Comparison of ENCODE assay signal across 27 mouse cellular contexts in the genomic region with DNA sequence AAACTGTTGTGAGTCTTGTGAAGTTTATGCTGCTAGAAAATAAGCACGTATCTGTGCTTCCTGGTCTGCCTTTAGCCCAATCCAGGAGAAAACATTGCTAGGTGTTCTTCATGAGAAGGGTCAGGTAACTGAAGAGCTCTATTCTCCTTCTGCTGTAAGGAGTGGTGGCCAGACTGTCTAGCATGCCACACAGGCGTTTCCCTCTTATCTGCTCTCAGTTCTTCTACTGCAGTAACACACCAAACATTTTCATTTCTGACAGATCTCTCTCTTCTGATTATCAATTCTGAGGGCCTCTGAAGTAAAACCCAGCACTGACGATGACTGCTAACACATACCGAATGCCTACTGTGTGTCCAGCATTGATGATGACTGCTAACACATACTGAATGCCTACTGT.
A peak's percentile ranks its signal among the peaks of the same experiment; 100 is the strongest.
DNase-seq lines count a peak whose midpoint lies in the region; ATAC-seq and TF ChIP-seq lines count a peak whose summit lies in the region.
"Had no signal": no experiment of that assay in that cellular context is flagged by ENCODE, and none has a peak within 500 bp of the region (broad histone marks: within the 10 kb centered on the region; RNA-seq: fewer than 3 reads in every experiment).

No protein-coding gene starts in this region.

- H3K27ac ChIP-seq in MEL (ENCODE audit: control insufficient read depth, low read depth, low read length): peak overlapping the region; percentile 75
- peak overlapping the region; percentile 52 for H3K27ac ChIP-seq in liver, embryonic 16.5 days (ENCODE audit: low read length)
- H3K27ac ChIP-seq: embryonic facial prominence, embryonic 13.5 days; intestine, embryonic 15.5 days; limb, embryonic 10.5 days; limb, embryonic 15.5 days; lung, embryonic 15.5 days had no signal

- TF ChIP-seq RAD21 in MEL (IDR thresholded peaks at IDR 0.05; ENCODE audit: low read depth, low read length): no peak

- H3K27me3 ChIP-seq in G1E (ENCODE audit: insufficient read depth, low read length): no peaks in the 10 kb centered on the region
- H3K27me3 ChIP-seq in MEL (ENCODE audit: control insufficient read depth in 1 of 2, insufficient read depth in 2 of 2, low read length in 2 of 2): no peaks in the 10 kb centered on the region
- H3K27me3 ChIP-seq in liver, embryonic 16.5 days (ENCODE audit: control insufficient read depth, insufficient read depth, low read depth, low read length): no peaks in the 10 kb centered on the region
- H3K27me3 ChIP-seq: embryonic facial prominence, embryonic 13.5 days; intestine, embryonic 15.5 days; limb, embryonic 15.5 days; lung, embryonic 15.5 days had no signal

- WGBS in liver, embryonic 16.5 days (ENCODE audit: insufficient replicate concordance): 40% methylated on average over 4 of the region's 4 CpGs

- intact Hi-C loops in gastrocnemius, postnatal 14 days (cut with DNase I; ENCODE audit: low total_unique reads): no loop called here
- intact Hi-C loops in heart, postnatal 36 days (cut with DNase I): no loop called here

- no peak for DNase-seq in G1E (ENCODE audit: low spot score)
- peak; percentile 42 for DNase-seq in MEL (ENCODE audit: low read depth, low spot score)
- no peak for DNase-seq in gastrocnemius, postnatal 14 days
- DNase-seq in heart, postnatal 36 days: no peak
- no peak for DNase-seq in heart, adult 8-10 months (ENCODE audit: low spot score)
- DNase-seq: adrenal gland, adult 8-10 months; B cell, adult 2 months; cerebellum, adult 11 months; cerebellum, postnatal 10 days; forebrain, postnatal 0 days; heart, postnatal 14 days; kidney, adult 8-10 months; kidney, postnatal 10 days; lung, postnatal 4 days; right cerebral cortex, adult 18-20 months; right cerebral cortex, postnatal 4 days; thymus, adult 2 months; thymus, postnatal 36 days had no signal

- no peak overlapping the region for H3K4me3 ChIP-seq in G1E (ENCODE audit: low read depth, low read length)
- peak overlapping the region; percentile 7 to 37; a peak in 2 of 4 replicates for H3K4me3 ChIP-seq in MEL (ENCODE audit: control insufficient read depth in 1 of 2, insufficient read depth in 1 of 2, low read depth in 2 of 2, low read length in 2 of 2)
- no peak overlapping the region for H3K4me3 ChIP-seq in liver, embryonic 16.5 days (ENCODE audit: low read depth, low read length)
- H3K4me3 ChIP-seq: embryonic facial prominence, embryonic 13.5 days; intestine, embryonic 15.5 days; limb, embryonic 10.5 days; limb, embryonic 15.5 days; lung, embryonic 15.5 days had no signal

- H3K36me3 ChIP-seq in G1E (replicated peaks) (peaks cover 5% of the 10 kb centered on the region), MEL (ENCODE audit: control insufficient read depth in 1 of 2, insufficient read depth in 2 of 2, low read length in 2 of 2) (peaks cover 0 to 31% of the 10 kb centered on the region in 2 experiments; a peak in 3 of 4 replicates)
- no peaks in the 10 kb centered on the region for H3K36me3 ChIP-seq in liver, embryonic 16.5 days (ENCODE audit: control insufficient read depth, insufficient read depth)
- H3K36me3 ChIP-seq: embryonic facial prominence, embryonic 13.5 days; intestine, embryonic 15.5 days; limb, embryonic 10.5 days; limb, embryonic 15.5 days; lung, embryonic 15.5 days had no signal

- peaks cover 25% of the 10 kb centered on the region for H3K4me1 ChIP-seq in G1E (ENCODE audit: insufficient read depth, low read depth, low read length)
- H3K4me1 ChIP-seq in MEL (ENCODE audit: control insufficient read depth in 1 of 2, insufficient read depth in 2 of 2, low read length in 2 of 2): peaks cover 18 to 33% of the 10 kb centered on the region in 2 experiments
- peaks cover 5% of the 10 kb centered on the region for H3K4me1 ChIP-seq in liver, embryonic 16.5 days (ENCODE audit: control insufficient read depth, low read depth, low read length)
- H3K4me1 ChIP-seq: embryonic facial prominence, embryonic 13.5 days; intestine, embryonic 15.5 days; limb, embryonic 10.5 days; limb, embryonic 15.5 days; lung, embryonic 15.5 days had no signal

- no peaks in the 10 kb centered on the region for H3K79me2 ChIP-seq in MEL (ENCODE audit: control insufficient read depth, insufficient read depth, low read length, poor library complexity)

- no peak for TF ChIP-seq EP300 in MEL (IDR thresholded peaks at IDR 0.05; ENCODE audit: low read depth in 1 of 2, low read length in 2 of 2)

- no peak for TF ChIP-seq CTCF in G1E (IDR thresholded peaks at IDR 0.05; ENCODE audit: low read depth, low read length)
- no peak for TF ChIP-seq CTCF in MEL (IDR thresholded peaks at IDR 0.05 in 2 of 3, conservative IDR thresholded peaks at IDR 0.05 in 1 of 3; ENCODE audit: control insufficient read depth in 1 of 3, insufficient read depth in 1 of 3, low read depth in 2 of 3, low read length in 3 of 3, poor library complexity in 1 of 3, severe bottlenecking in 1 of 3)

- ATAC-seq in G1E (ENCODE audit: extremely low read depth, insufficient number of reproducible peaks, low FRiP score, poor library complexity, severe bottlenecking): 0 out of 2 replicates have a peak, but pooled peaks have one; percentile 23
- peak; percentile 64 for ATAC-seq in erythroid progenitor cell, adult 5-6 weeks (replicated peaks; ENCODE audit: low FRiP score, poor library complexity, severe bottlenecking)
- peak; percentile 82 for ATAC-seq in liver, embryonic 16.5 days (ENCODE audit: low read depth)
- ATAC-seq: forebrain, postnatal 0 days; hindbrain, embryonic 16.5 days; intestine, embryonic 15.5 days; midbrain, embryonic 16.5 days had no signal

- H3K9me3 ChIP-seq in G1E (replicated peaks) (no peaks in the 10 kb centered on the region), MEL (replicated peaks; ENCODE audit: insufficient read depth, low read length) (no peaks in the 10 kb centered on the region)
- H3K9me3 ChIP-seq in liver, embryonic 16.5 days (replicated peaks; ENCODE audit: control insufficient read depth, low read length): no peaks in the 10 kb centered on the region
- H3K9me3 ChIP-seq: embryonic facial prominence, embryonic 13.5 days; intestine, embryonic 15.5 days; limb, embryonic 10.5 days; limb, embryonic 15.5 days; lung, embryonic 15.5 days had no signal

- H3K9ac ChIP-seq in MEL (ENCODE audit: control insufficient read depth, low read depth, low read length, poor library complexity, severe bottlenecking): no peak overlapping the region
- H3K9ac ChIP-seq in liver, embryonic 16.5 days (ENCODE audit: low read depth, low read length): no peak overlapping the region
- H3K9ac ChIP-seq: embryonic facial prominence, embryonic 13.5 days; forebrain, postnatal 0 days; intestine, embryonic 15.5 days; limb, embryonic 15.5 days; lung, embryonic 15.5 days had no signal

- H3K4me2 ChIP-seq in liver, embryonic 16.5 days (ENCODE audit: low read depth, low read length): peak overlapping the region; percentile 26
- H3K4me2 ChIP-seq: embryonic facial prominence, embryonic 13.5 days; intestine, embryonic 15.5 days; limb, embryonic 15.5 days; lung, embryonic 15.5 days had no signal

- no peak for TF ChIP-seq POLR2A in MEL (IDR thresholded peaks at IDR 0.05; ENCODE audit: control insufficient read depth in 1 of 2, insufficient read depth in 1 of 2, low read depth in 1 of 2, low read length in 2 of 2, poor library complexity in 1 of 2)

TF ChIP-seq in MEL, 35 proteins besides CTCF, POLR2A, EP300 and RAD21:
- TF ChIP-seq KAT2A (conservative IDR thresholded peaks at IDR 0.05; ENCODE audit: low read depth, low read length) (no peak), SMC3 (IDR thresholded peaks at IDR 0.05; ENCODE audit: low read depth, low read length) (no peak), MXI1 (IDR thresholded peaks at IDR 0.05; ENCODE audit: low read depth, low read length) (0 out of 2 replicates have a peak, but pooled peaks have one; percentile 34), RCOR1 (IDR thresholded peaks at IDR 0.05; ENCODE audit: low read depth, low read length) (no peak), MYC (IDR thresholded peaks at IDR 0.05; ENCODE audit: low read depth, low read length) (no peak), TBP (IDR thresholded peaks at IDR 0.05; ENCODE audit: low read depth, low read length) (no peak), SIN3A (IDR thresholded peaks at IDR 0.05; ENCODE audit: low read length) (no peak), GATA1 (IDR thresholded peaks at IDR 0.05; ENCODE audit: low read depth, low read length) (0 out of 2 replicates have a peak, but pooled peaks have one; percentile 37), GABPA (IDR thresholded peaks at IDR 0.05; ENCODE audit: low read depth, low read length) (no peak), ETS1 (IDR thresholded peaks at IDR 0.05; ENCODE audit: low read depth, low read length) (no peak), HCFC1 (IDR thresholded peaks at IDR 0.05; ENCODE audit: low read depth, low read length) (no peak), TCF12 (IDR thresholded peaks at IDR 0.05; ENCODE audit: low read depth, low read length) (peak; percentile 5; the same call in 1 of the 2 replicates), ZC3H11A (IDR thresholded peaks at IDR 0.05; ENCODE audit: low read depth, low read length) (no peak), UBTF (IDR thresholded peaks at IDR 0.05; ENCODE audit: borderline replicate concordance, insufficient read depth, low read depth, low read length) (no peak), ZKSCAN1 (IDR thresholded peaks at IDR 0.05; ENCODE audit: low read depth, low read length) (peak; percentile 88), CHD1 (IDR thresholded peaks at IDR 0.05; ENCODE audit: low read depth, low read length) (0 out of 2 replicates have a peak, but pooled peaks have one; percentile 49), E2F4 (IDR thresholded peaks at IDR 0.05; ENCODE audit: borderline replicate concordance, low read depth, low read length) (no peak)

Comparison
In these comparisons a context has a peak if more than half of its experiments do, and no peak if none do; other contexts are left out.
1. ATAC-seq: peak in every context shown above with its lines; median percentile 82 in liver, embryonic 16.5 days; 64 in erythroid progenitor cell, adult 5-6 weeks; 23 in G1E.
2. H3K4me3 ChIP-seq: peak in MEL (2 of 2); none in G1E (single experiment) and liver, embryonic 16.5 days (single experiment).